Mouse (Mus musculus) C2C12 (cell line): ENCODE results near the gene Mybl2.
A peak's percentile ranks its signal among the peaks of the same experiment; 100 is the strongest.

Experiments
- CEBPB ChIP-seq: IDR thresholded peaks from one replicate; pipeline ENCODE4 v1.6.1; 2011; ENCODE audit warnings: low read depth, mild to moderate bottlenecking, control low read depth, moderate library complexity
- CTCF ChIP-seq: IDR thresholded peaks from one replicate; pipeline ENCODE4 v1.5.1; 2011; ENCODE audit not compliant: control insufficient read depth, insufficient read depth, insufficient read length
- MAX ChIP-seq: IDR thresholded peaks from one replicate; pipeline ENCODE4 v1.6.1; 2011; ENCODE audit warnings: mild to moderate bottlenecking, control low read depth
- MYOD1 ChIP-seq: IDR thresholded peaks from one replicate; pipeline ENCODE4 v1.6.1; 2011; ENCODE audit warnings: low read depth; ENCODE audit not compliant: control insufficient read depth, insufficient read length
- MYOG ChIP-seq: IDR thresholded peaks from one replicate; pipeline ENCODE4 v1.6.1; 2011; ENCODE audit not compliant: control insufficient read depth, insufficient read length; ENCODE audit errors: extremely low read depth
- USF1 ChIP-seq: IDR thresholded peaks from one replicate; pipeline ENCODE4 v1.6.1; 2011; ENCODE audit warnings: low read depth, mild to moderate bottlenecking, control low read depth, moderate library complexity

- peak; percentile 82 for TF ChIP-seq CTCF
- no peak for TF ChIP-seq CEBPB
- TF ChIP-seq MYOD1, result no peak
- TF ChIP-seq USF1, result no peak
- TF ChIP-seq MAX, result no peak
- no peak for TF ChIP-seq MYOG
These were observed 6.4 kb upstream of the Mybl2 start for GRCm38 (mm10) chr2:163048125-163048524.
